Mouse (Mus musculus): ENCODE measurements around the gene Ndufb6.

Ndufb6 gene

DNA sequence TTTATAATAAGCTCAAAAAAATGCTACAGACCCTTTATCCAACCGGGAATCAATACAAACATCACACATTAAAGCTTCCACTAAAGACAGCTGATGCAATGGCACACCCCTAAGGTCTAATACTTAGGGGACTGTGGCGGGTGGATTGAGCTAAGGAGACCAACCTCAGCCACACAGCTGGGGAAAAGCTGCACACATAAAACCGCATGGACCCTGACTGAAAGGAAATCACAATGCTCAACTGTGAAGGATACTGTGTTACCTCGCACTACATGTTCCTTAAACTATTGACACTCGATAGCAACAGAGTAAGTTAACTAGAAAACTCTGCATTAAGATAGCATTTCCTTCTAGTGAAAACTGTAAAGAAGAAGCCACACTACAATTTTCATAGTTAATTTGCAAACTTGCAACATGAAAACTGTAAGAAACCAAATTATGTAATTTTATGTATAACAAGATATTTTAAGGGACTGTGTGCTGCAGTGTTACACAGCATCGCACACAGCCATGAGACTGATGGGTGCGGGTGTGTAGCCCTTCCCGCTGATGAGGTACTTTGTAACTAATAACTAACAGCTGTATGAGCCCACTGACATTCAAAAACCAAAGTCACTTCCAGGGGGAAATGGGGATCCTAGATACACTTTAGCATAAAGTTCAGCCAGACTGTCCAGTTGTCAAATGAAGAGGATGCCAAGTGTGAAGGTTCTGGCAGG is 24.7 kb downstream of the Ndufb6 start:
- no peak for DNase-seq (ENCODE audit: extremely low read depth, low read depth, low spot score)

DNA sequence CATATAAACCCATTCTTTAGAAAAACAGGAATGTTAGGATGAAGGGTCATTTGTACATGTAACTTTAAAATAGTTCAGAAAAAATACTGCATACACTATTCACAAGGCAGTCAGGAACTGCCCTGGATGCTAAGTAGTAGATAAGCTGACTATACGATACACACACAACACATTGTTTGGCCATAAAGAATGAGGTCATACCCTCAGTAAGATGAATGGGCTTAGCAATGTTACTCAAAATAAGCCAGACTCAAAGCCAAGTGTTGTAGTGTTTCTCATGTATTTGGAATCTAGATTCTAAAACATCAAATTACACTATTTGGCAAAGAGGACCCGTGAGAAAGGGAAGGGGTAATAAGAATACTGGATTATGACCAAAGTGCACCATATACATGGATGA is 25.5 kb downstream of the Ndufb6 start:
- DNase-seq (ENCODE audit: extremely low read depth, low read depth, low spot score) = no peak

DNA sequence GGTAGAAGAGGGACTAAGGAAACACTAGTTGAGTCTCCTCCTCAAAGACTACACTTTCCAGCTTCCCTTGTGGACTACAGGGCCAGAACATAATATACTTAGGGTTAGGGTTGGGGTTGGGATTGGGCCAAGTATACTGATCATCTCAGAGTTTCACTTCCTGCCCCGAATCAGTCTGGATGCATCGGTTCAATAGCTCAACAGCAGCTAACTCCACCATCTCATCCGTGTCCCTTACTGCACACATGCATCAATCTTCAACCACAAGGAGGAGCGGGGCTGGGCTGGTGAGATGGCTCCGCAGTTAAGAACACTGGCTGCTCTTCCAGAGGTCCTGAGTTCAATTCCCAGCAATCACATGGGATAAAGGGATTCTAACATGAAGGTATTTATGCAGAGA is 28.2 kb downstream of the Ndufb6 start:
- no peak for DNase-seq (ENCODE audit: extremely low read depth, low read depth, low spot score)

DNA sequence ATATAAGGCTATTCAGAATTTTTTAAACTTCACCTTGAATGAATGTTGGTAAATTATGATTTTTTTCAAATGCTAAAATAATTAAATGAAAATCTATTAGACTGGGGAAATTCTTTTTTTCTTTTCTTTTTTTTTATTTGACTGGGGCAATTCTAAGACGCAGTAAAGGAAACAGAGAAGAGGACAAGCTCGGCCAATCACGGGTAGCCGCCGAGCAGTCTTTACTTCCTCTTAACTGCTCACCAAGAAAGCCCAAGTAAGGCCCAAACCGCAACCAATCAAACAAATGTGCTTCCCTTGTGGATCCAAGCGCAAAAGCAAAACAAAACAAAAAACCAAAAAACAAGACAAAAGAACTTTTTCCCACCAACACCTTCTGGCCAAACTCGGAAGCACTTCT is 35.2 kb downstream of the Ndufb6 start:
- DNase-seq (ENCODE audit: extremely low read depth, low read depth, low spot score) = no peak

DNA sequence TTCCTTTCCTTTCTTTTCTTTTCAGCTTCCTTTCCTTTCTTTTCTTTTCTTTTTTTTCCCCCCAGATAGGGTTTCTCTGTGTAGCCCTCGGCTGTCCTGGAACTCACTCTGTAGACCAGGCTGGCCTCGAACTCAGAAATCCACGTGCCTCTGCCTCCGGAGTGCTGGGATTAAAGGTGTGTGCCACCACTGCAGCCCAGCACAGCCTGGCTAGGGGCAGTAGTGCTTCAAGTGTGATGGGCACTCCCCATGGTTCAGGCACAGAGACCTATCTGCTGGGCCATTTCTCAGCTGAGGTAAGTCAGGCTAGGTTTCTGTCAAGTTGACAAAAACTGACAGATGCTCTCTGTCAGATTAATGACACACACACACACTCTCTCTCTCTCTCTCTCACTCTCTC is 36.2 kb downstream of the Ndufb6 start:
- DNase-seq (ENCODE audit: extremely low read depth, low read depth, low spot score) = no peak

DNA sequence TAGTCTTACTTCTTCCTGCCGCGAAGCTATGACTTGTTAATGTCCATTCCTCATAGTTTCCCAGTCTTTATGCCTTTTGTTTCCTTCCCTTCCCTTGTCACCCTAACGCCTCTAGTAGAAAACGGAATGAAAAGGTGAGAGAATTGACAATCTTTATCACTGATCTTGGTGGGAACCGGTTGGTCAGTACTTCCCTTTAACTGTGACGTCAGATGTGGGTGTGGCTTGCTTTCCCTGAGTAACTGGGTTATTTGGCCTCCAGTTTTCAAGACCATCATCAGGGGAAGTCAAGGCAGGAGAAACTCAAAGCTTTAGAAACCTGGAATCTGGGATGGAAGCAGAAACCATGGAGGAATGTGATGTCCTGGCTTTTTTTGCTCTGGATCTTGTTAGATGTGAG is 37.3 kb downstream of the Ndufb6 start:
- no peak for DNase-seq (ENCODE audit: extremely low read depth, low read depth, low spot score)

DNA sequence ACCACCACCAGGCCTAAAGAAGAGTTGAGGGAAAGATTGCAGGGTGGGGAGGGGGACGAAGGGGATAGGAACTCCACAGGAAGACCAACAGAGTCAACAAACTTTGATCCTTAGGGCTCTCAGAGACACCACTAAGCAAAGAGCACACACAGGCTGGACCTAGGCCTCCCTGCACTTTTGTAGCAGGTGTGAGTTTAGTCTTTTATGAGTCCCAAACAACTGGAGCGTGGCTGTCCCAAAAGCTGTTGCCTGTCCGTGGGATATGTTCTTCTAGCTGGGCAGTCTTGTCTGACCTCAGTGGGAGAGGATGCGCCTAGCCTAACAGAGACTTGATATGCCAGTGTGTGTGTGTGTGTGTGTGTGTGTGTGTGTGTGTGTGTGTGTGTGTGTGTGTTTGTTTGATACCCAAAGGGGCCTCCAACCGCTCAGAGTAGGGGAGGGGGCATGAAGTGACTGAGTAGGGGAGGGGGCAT is 38.9 kb downstream of the Ndufb6 start:
- DNase-seq (ENCODE audit: extremely low read depth, low read depth, low spot score) = no peak

DNA sequence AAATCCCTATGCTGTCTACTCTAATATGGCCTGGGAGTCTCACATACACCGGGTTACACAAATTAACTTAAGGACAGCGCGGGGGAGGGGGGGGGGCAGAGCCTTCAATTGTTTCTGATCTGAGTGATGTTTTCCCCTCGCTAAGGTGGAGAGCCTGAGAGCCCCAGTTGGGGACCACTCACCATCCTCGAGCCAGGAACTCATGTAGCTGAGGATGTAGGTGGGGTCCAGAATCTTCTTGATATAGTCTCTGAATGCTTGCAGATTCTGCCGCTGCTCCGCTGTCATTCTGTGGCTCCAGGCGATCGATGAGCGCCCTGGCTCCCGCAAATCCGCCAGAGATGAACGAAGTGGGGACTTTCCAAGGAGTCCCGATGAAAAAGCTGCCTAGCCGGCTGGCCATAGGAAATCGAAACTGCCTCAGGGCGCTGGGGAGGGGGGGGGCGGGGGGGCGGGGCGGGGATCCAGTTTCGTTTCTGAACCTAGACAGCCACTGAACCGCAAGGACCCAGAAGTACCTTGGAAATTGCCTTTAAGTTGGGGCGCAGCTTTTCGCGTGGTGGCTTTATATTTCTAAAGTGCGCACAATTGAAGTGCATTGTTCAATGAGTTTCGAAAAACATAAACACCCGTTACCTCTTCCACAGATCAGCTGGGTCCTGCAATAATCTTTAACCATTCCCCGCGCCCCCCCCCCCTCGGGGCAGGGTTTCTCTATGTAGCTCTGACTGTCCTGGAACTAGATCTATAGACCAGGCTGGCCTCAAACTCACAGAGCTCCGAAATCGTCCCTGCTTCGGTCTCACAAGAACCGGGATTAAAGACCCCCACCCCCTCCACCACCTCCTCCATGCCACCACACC is 39.6 kb downstream of the Ndufb6 start, which contains the start of gene Ddx58:
TSS of gene Ddx58 (minus strand) at position 420 of the 863 bp plus-strand sequence.
- no peak for DNase-seq (ENCODE audit: extremely low read depth, low read depth, low spot score)

DNA sequence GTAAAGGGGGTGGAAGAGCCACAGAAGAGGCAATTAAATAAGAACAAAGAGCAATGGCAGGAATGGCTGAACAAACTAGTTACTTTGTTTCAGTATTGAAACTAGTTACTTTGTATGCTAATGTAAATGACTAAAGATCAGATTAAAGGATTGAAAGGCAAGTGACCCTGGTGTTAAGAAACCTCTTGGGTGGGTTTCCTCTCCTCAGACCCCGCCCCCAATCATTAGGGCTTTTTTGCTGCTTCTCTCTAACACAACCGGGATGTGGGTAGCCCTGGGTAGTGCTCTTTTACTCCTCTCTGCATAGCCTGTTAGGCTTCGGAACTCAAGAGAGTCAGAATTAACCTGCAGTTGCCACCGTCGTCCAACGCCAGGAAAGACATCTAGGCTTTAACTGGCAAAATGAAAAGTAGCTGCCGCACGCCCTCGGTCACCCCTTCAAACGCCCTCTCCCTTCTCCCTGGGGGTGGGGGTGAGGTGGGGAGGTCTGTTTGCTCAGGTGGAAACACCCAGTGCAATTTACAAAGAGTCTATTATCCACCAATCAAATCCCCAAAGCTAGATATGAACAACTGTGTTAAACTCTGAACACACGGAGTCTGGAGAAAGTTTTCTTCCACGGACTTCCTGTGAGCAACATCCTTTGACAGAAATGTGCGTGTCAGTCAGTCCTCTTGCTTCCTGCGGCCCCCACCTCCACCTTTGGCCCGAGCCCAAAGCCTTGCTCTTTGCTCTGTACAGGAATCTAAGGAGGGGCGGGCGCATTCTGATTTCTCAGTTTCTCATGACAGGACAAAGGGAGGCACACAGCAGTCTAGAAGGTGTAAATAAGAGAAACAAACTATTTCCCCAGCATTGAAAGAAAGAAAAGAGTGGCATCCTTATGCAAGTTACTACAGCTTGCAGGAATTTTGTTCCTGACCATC is 40.5 kb downstream of the Ndufb6 start:
- no peak for DNase-seq (ENCODE audit: extremely low read depth, low read depth, low spot score)

DNA sequence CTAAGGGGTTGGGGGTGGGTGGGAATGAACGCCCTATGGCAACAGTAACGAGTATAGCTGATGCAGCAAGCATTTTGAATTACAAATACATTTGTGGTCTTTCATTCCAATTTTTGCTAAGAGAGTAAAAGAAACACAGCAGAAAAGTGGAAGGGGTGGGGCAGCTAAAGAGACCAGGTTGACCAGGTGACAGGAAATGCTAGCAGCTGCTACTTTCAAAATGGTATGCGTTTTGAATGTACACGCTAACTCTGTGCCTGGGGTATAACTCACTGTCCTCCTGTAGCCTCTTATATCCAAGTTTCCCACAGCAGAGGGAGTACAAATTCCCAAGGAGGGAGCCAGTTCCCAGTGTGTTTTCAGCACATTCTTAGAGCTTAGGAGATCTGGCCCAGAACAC is 42.4 kb downstream of the Ndufb6 start:
- DNase-seq (ENCODE audit: extremely low read depth, low read depth, low spot score) = no peak

DNA sequence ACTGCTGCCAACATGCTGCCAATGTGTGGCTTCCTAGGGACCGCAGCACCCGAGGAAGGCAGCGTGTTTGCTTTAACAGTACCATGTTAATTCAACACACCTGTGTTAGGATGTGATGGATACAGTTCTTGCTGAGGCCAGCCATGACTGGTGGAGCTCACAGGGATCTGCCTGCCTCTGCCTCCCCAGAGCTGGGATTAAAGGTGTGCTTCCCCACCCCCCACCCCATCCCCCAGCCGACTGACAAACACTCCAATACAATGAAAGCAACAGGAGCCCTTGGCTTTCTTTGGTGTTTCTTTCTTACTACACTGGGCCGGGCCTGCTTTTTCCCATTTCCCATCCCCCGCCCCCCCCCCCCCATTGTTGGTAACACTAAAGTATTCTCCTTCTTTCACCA is 45.0 kb downstream of the Ndufb6 start:
- DNase-seq (ENCODE audit: extremely low read depth, low read depth, low spot score) = no peak

DNA sequence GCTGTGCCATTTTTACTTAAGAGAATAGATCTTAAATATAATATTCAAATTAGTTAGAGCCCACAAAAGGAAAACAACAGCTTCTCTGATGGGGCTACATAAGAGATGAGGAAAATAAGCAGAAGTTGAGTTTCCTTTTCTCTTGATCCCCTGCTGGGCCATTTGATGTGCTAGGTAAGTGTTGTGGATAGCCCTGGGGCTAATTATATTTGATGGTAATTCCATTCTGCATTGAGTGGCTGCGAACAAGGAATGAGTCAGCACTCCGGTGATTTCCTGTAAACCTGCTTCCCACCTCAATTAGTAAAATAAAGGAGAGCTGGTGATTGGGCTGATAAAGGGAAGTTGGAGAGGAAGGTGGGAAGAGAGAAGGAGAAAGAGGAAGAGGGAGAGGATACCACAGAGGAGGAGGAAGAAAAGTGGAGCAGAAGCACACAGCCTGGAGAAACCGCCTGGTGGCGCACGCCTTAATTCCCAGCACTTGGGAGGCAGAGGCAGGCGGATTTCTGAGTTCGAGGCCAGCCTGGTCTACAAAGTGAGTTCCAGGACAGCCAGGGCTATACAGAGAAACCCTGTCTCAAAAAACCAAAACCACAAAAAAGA is 46.1 kb downstream of the Ndufb6 start:
- no peak for DNase-seq (ENCODE audit: extremely low read depth, low read depth, low spot score)

DNA sequence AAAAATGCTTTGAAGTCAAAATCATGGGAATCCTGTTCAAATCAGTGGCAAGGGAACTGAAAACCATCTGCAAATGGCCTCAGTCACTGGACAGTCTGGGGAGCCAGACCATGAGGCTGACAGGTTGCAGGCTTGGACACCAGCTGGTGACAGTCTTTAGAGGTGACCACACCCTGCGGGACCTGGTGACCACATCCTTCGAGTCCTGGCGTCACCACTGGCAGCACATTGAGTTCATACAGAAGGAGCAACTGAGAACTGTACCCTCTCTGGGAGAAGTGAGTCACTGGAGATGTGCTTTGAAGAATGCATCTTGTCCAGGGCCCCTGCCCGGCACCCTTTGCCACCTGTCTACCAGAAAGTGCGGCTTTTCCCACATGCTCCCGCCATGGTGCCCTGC is 49.5 kb downstream of the Ndufb6 start:
- no peak for DNase-seq (ENCODE audit: extremely low read depth, low read depth, low spot score)

DNA sequence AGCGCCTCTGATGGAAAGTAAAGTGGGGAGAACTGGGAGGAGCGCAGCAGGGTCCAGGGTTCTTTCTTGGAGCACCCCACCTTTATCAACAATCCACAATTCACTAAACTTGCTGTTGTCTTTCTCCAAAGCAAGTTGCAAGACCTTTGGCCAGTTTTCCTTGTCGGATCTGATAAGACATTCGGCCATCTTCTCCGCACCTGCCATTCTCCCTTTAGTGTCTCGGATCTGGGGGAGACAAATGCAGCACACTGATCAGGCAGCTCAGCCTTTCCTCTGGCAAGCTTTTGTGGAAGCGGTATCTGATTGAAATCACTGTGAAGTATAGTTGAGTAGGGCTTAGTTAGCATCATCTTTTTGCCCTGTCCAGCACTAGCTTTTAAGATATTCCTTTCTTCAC is 51.3 kb downstream of the Ndufb6 start:
- DNase-seq (ENCODE audit: extremely low read depth, low read depth, low spot score) = no peak

DNA sequence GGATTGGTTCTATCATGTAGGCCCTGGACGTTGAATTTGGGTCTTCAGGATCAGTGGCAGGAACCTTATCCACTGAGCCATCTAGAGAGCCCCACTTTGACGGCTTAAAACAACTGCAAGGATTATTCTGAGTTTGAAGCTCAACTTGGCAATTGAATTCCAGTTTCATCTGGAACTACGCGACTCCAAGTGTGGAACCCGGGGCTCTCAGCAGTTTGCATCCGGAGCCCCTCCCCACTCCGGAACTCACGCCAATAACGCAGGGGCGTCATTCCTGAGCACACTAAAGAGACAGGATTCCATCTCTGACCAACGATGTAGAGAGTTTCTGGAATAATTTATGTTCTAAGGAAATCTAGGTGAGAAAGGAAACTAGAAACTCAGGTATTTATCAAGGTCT is 52.1 kb downstream of the Ndufb6 start:
- no peak for DNase-seq (ENCODE audit: extremely low read depth, low read depth, low spot score)

DNA sequence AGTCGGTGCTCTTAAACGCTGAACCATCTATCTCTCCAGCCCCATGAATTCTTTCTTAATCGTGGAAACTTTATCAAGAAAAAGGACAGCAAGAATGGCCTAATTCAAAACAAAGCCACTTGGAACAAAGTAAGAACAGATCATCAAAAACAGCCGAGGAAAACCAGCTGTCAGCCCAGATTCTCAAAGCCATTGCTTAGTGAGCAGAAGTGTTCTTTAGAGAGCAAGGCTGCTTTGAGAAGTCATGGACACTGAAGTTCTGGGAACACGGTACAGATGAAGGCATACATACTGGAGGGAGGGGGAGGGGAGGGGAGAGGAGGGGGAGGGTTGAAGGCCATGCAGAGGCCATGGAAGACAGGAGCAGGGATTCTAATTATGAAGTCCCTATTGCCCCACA is 53.1 kb downstream of the Ndufb6 start:
- DNase-seq (ENCODE audit: extremely low read depth, low read depth, low spot score) = no peak

DNA sequence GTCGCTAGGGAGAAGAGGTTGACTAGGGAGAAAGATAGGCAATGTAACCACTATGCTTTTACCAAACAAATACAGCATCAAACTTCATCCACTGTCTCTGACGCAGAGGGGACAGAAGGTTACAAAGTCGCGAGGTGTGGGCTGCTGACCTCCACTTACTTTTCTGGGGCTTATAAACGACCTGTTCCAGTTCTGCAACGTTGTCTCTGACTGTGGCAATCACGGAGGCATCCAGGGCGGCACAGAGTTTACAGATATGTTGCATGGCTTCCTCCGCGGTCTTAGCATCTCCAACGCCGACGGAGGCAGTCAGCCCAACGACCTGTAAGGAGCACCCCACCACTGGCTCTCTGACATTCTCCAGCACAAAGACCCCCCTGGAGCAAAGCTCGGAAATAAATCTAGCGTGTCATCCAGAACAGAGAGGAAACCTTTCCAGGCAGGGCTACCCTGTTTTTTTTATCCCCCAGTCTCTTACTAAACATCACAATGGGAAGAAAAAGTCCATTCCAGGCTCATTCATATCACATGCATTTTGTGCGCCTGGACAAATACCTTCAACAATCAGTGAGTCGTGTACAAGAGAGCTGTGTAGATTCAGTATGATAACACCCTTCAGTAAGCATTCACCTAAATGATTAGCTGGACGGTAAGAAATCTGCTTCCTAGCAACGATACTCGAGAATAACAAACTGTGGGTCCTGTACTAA is 57.2 kb downstream of the Ndufb6 start:
- DNase-seq (ENCODE audit: extremely low read depth, low read depth, low spot score) = no peak

DNA sequence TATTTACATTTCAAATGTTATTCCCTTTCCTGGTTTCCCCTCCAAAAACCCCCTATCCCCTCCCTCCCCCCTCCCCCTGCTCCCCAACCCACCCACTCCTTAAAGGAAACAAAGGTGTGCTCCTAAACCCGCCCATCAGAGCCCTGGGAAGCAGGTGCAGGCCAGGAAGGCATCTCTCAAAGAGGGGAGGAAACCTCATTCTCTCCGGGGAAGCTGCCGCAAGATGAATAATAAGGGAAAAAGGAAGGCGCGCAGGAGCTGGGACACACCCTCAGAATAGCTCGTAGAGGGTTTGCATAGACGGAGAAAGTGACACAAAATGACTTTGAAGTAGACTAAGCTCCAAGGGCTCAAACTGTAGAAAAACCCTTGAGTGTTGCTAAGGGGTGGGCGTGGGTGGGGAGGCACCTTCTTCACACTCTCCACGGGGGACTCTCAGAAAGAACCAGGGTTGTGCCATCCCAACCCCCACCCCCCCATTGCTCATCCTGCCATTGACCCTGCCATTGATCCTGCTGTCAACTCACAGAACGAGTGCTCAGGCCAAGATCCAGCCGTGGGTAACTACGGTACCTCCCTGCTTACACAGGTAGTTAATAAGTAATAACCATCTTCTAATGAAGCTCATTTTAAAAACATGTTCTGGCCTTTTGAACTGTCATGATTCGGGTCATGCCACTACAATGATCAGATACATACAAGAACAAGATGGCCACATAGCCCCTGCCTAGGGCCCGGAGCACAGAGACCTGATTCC is 58.0 kb downstream of the Ndufb6 start:
- DNase-seq (ENCODE audit: extremely low read depth, low read depth, low spot score) = no peak
